Mouse (Mus musculus): ENCODE results near the gene Irf2bp1. TPM values are rescaled to one million over a fixed set of nuclear protein-coding genes. Genes with fewer than 3 reads are reported as not detected.

Gene Irf2bp1
- polyA plus RNA-seq, 1 experiment from 2014 or later: 25.7 TPM

DNA sequence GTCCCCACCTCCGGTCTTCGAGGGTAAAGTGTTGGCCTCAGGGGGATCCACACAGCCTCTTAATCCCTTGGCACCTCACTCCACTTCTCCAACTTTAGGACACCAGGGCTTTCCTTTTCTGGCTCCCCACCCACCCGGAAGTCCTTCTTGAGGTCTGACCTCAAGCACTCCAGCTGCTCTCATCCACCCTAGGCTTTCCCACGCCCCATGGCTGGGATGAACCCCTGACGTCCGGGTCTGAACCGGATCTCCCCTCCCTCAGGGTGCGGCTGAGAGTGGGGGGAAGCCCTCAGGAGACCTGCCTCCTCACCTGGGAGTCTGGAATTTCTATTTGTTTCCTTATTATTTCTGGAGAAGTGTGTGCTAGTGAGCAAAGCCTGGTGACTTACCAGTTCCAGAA is 17.2 kb downstream of the Irf2bp1 start:
- Histone ChIP-seq H3K4me1 (peaks cover 25% of the 10 kb centered on the region), H3K27ac (replicated peaks) (no peak overlapping the region), H3K4me3 (no peak overlapping the region), H3K9me3 (no peaks in the 10 kb centered on the region), H3K36me3 (replicated peaks) (no peaks in the 10 kb centered on the region), H3K27me3 (replicated peaks; ENCODE audit: low read depth, poor library complexity, severe bottlenecking) (peaks cover 41% of the 10 kb centered on the region)
- 20% methylated on average over 8 of the region's 8 CpGs for WGBS
- DNase-seq (ENCODE audit: low spot score): no peak

DNA sequence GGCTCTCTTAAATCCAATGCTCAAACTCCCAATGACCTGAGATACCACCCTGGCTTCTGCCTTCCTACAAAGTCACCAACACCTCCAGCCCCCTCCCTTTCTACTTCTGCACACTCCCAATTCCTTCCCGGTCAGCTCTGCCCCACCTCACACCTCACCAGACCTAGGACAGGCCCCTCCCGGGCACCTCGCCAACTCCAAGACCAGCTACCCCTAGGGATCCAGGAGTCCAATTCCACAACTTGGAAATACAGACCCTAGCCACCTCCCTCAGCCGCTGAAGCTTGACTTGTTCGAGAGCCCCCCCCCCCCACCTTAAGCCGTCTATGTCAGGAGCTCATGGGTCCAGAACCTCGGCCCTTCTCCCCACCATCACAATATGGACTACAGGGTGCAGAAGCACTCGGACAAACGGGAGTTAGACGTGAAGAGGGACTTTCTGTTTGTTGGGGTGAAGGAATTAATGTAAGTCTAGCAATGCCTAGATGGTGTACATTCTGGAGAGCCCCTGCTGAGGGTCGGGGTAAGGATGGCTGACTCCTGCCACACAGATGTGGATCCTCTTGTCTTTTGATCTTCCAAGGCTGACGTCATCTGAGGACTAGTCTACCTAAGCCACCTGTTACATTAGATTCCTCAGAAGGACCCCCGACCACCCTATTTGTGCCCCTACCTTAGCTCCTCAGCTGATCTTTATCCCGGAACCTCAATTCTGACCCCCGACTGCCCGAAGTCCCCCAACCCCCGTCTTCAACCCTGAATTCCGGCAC is 18.5 kb downstream of the Irf2bp1 start:
- H3K27me3 ChIP-seq (replicated peaks; ENCODE audit: low read depth, poor library complexity, severe bottlenecking): peaks cover 41% of the 10 kb centered on the region
- peaks cover 30% of the 10 kb centered on the region for H3K4me1 ChIP-seq
- H3K36me3 ChIP-seq (replicated peaks): no peaks in the 10 kb centered on the region
- no peak overlapping the region for H3K4me3 ChIP-seq
- 64% methylated on average over 18 of the region's 18 CpGs for WGBS
- H3K9me3 ChIP-seq: no peaks in the 10 kb centered on the region
- H3K27ac ChIP-seq (replicated peaks): no peak overlapping the region
- DNase-seq (ENCODE audit: low spot score): no peak

DNA sequence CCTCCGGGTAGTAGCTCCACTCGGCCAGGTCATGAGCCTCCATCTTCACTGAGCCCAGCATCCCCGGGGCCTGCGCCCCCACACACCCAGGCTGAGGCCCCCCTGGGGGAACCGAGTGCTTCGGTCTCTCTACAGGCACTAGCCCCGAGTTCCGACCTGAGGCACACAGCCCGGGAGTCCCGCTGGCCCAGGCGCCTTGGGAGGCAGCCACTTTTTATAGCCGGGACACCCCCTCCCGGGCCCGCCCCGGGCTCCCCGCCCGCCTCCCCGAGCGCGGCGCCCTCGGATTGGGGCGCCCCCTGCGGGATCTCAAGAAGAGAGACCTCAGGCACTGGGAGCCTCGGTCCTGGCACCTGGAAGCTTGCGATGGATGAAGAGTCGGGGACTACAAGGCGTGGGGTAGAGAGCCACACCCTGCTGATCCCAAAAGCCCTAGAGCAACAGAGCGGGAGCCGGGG is 19.5 kb downstream of the Irf2bp1 start, which contains the start of gene Foxa3:
Foxa3 (minus strand) TSS at position 182 of the 458 bp plus-strand sequence.
- Histone ChIP-seq H3K4me1 (peaks cover 37% of the 10 kb centered on the region), H3K27ac (replicated peaks) (peak within 1 kb of the TSS; percentile 92), H3K4me3 (peak within 1 kb of the TSS; percentile 97), H3K9me3 (no peaks in the 10 kb centered on the region), H3K36me3 (replicated peaks) (peaks cover under 1% of the 10 kb centered on the region), H3K27me3 (replicated peaks; ENCODE audit: low read depth, poor library complexity, severe bottlenecking) (peaks cover 41% of the 10 kb centered on the region)
- 4% methylated on average over 30 of the region's 30 CpGs for WGBS
- no peak for DNase-seq (ENCODE audit: low spot score)

DNA sequence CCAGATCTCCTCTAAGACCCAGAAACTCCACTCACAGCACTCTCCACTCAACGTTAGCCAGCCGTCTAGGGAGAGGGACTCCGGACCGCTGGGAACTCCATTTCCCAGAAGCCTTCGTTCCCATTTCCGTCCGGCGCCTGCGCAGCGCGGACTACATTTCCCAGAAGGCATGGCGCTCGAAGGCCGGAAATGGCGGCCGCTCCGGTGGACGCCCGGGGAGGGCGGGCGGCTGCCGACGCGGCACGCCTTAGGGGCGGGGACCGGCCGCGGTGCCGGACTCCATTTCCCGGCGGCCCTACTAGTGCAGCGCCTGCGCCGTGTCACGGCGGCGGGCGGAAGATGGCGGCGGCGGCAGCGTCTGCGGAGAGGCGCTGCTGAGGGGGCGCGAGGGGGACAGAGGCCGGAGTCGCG is 20.3 kb downstream of the Irf2bp1 start, which contains the start of gene Sympk:
Sympk (plus strand) TSS at position 282 of the 411 bp plus-strand sequence.
- H3K27me3 ChIP-seq (replicated peaks; ENCODE audit: low read depth, poor library complexity, severe bottlenecking): peaks cover 41% of the 10 kb centered on the region
- H3K27ac ChIP-seq (replicated peaks): peak within 1 kb of the TSS; percentile 92
- peak within 1 kb of the TSS; percentile 97 for H3K4me3 ChIP-seq
- peaks cover 37% of the 10 kb centered on the region for H3K4me1 ChIP-seq
- no peaks in the 10 kb centered on the region for H3K9me3 ChIP-seq
- H3K36me3 ChIP-seq (replicated peaks): peaks cover 8% of the 10 kb centered on the region
- DNase-seq (ENCODE audit: low spot score): peak; percentile 97
- WGBS: under 1% methylated on average over 50 of the region's 50 CpGs

DNA sequence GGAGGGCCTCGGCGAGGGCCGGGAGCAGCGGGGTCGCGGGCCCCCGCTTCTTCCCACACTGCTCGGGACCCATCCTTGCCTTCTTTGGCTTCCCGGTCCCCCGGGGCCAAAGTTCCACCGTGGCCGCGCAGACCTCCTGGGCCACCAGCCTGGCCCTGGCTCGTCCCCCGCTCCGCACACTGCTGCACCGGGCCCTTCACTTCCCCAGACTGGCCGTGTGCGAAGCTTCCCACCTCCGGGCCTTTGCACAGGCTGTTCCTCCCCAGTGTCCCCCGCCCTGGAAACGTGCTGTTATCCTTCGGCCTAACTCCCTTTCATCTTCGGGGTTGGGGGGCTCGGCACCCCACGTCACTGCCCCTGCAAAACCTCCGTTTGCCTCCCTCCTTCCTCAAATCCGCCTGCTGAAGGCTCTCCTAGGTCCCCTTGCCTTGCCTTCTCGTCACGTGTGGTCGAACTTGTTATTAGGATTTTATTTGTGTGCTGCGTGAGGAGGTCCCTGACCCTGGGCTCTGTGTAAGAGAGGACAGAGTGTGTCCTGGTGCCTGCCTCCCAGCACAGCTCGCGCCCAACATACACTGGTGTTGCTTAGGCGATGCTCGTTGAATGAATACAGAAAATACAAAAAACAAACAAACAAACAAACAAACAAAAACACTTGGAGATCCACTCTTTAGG is 20.9 kb downstream of the Irf2bp1 start:
- WGBS: 1% methylated on average over 36 of the region's 36 CpGs
- Histone ChIP-seq H3K4me3 (peak overlapping the region; percentile 97), H3K27me3 (replicated peaks; ENCODE audit: low read depth, poor library complexity, severe bottlenecking) (peaks cover 41% of the 10 kb centered on the region), H3K27ac (replicated peaks) (peak overlapping the region; percentile 92), H3K36me3 (replicated peaks) (peaks cover 14% of the 10 kb centered on the region), H3K4me1 (peaks cover 37% of the 10 kb centered on the region), H3K9me3 (no peaks in the 10 kb centered on the region)
- no peak for DNase-seq (ENCODE audit: low spot score)

DNA sequence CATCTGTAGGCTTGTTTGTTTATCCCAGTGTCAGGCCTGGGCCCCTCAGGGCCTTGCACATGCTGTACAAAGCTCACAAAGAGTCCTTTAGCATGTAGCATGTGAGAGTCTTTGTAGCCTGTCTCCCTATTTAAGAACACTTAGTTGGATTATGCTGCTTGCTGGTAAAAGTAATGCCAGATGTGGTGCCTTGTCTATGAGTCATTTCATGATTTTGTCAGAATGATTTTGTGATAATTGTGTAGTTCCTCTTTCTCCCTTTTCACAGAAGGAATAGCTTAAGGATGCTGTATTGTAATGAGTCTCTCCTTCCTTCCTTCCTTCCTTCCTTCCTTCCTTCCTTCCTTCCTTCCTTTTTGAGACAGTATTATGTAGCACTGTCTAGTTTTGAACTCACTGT is 24.2 kb downstream of the Irf2bp1 start:
- peaks cover 33% of the 10 kb centered on the region for H3K4me1 ChIP-seq
- H3K36me3 ChIP-seq (replicated peaks): peaks cover 47% of the 10 kb centered on the region
- H3K4me3 ChIP-seq: no peak overlapping the region
- H3K27ac ChIP-seq (replicated peaks): no peak overlapping the region
- no peak for DNase-seq (ENCODE audit: low spot score)
- H3K9me3 ChIP-seq: no peaks in the 10 kb centered on the region
- peaks cover 9% of the 10 kb centered on the region for H3K27me3 ChIP-seq (replicated peaks; ENCODE audit: low read depth, poor library complexity, severe bottlenecking)

DNA sequence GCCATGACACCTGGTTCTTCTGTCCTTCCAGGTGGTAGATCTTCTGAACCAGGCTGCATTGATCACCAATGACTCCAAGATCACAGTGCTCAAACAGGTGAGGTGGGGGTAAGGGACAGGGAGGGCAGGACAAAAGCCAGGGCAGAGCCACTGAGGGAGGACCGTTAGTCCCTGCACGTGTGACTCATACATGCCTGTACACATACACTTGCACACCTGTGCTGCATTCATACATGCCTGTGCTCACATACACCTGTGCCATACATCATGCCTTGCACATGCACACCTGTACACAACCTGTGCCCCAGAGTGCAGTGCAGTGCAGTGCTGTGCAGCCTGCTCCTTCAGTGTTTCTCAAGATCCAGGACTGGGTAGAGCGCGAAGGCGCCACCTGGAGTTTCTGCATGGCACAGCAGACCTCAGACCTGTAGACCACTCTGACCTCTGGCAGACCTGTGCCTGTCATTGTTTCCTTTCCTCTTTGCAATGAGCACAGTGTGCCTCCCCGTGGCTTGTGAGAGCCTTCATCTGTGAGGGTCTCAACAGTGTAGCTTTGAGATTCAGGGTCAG is 25.3 kb downstream of the Irf2bp1 start:
- peak; percentile 73 for DNase-seq (ENCODE audit: low spot score)
- H3K4me3 ChIP-seq: no peak overlapping the region
- H3K27me3 ChIP-seq (replicated peaks; ENCODE audit: low read depth, poor library complexity, severe bottlenecking): no peaks in the 10 kb centered on the region
- H3K36me3 ChIP-seq (replicated peaks): peaks cover 58% of the 10 kb centered on the region
- H3K27ac ChIP-seq (replicated peaks): no peak overlapping the region
- H3K4me1 ChIP-seq: peaks cover 25% of the 10 kb centered on the region
- H3K9me3 ChIP-seq: no peaks in the 10 kb centered on the region
- WGBS: 65% methylated on average over 6 of the region's 6 CpGs

DNA sequence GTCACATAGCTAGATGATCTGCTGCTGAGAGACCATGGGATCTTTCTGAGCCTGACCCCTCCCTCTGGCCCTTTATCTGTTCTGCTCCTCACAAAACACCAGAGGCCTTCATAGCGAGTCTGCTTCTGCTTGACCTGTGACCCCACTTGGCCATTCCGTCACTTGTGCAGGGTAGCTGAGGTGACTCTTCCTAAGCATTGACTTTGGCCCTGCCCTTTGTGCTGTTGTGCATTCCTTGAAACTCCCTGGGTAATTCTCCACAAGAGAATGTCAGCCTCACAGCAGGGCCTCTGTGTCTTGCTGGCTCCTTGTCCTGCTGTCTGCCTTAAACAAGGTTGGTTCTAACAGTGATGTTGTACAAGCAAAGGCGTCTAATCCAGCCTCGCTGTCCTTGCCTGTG is 27.8 kb downstream of the Irf2bp1 start:
- Histone ChIP-seq H3K4me1 (peaks cover 7% of the 10 kb centered on the region), H3K27ac (replicated peaks) (no peak overlapping the region), H3K27me3 (replicated peaks; ENCODE audit: low read depth, poor library complexity, severe bottlenecking) (no peaks in the 10 kb centered on the region), H3K36me3 (replicated peaks) (peaks cover 83% of the 10 kb centered on the region), H3K4me3 (no peak overlapping the region), H3K9me3 (no peaks in the 10 kb centered on the region)
- no peak for DNase-seq (ENCODE audit: low spot score)
- WGBS: 58% methylated on average over 4 of the region's 4 CpGs

DNA sequence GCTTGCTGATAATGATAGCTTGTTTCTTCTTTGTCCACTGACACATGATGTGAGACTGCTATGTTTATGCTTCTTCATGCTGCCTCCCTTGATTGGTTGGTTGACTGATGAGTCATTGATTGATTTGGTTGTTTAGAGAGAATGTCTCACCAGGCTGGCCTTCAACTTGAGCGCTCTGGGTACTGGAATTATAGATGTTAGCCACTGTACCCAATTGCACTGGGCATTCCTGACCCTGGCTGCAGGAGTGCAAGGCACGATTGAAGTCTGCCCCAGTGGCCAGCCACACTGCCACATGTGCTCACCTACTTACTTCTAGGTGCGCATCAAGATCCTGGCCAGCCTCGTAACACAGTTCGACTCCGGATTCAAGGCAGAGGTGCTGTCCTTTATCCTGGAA is 40.8 kb downstream of the Irf2bp1 start:
- H3K9me3 ChIP-seq: no peaks in the 10 kb centered on the region
- H3K27me3 ChIP-seq (replicated peaks; ENCODE audit: low read depth, poor library complexity, severe bottlenecking): no peaks in the 10 kb centered on the region
- H3K4me3 ChIP-seq: no peak overlapping the region
- H3K27ac ChIP-seq (replicated peaks): no peak overlapping the region
- 97% methylated on average over 6 of the region's 6 CpGs for WGBS
- no peaks in the 10 kb centered on the region for H3K4me1 ChIP-seq
- peaks cover 99% of the 10 kb centered on the region for H3K36me3 ChIP-seq (replicated peaks)
- no peak for DNase-seq (ENCODE audit: low spot score)

DNA sequence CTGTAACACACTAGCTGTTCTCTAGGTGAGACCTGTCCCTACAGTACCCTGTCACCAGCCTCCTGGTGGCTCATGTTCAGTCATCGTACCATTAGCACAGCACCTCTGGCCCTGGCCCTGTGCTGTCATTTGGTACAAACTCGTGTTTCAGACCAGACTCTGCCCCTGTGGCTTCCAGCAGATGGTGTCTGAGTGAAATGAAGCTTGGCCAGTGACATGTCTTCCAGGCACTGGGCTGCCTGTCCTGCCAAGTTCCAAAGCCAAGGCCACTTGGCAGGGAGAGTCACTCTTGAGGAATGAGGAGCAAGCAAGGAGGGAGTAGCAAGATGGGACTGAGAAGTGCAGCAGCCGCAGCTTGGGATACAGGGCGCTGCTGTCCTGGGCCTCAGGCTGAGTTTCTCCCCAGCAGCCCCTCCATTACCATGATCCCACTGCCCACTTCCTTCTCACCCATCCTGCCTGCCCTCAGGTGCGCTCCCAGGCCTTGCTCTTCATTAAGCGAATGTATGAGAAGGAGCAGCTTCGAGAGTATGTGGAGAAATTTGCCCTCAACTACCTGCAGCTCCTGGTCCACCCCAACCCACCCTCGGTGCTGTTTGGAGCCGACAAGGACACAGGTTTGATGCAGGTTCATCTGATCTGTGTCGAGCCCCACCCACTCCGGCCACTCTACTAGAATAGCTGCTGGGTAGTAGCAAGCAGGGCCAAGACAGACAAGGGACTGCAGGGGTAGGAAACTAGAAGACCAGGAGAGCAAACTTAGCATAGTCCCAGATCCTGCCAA is 42.6 kb downstream of the Irf2bp1 start:
- no peak for DNase-seq (ENCODE audit: low spot score)
- peaks cover 99% of the 10 kb centered on the region for H3K36me3 ChIP-seq (replicated peaks)
- H3K9me3 ChIP-seq: no peaks in the 10 kb centered on the region
- WGBS: 93% methylated on average over 11 of the region's 11 CpGs
- no peak overlapping the region for H3K27ac ChIP-seq (replicated peaks)
- no peaks in the 10 kb centered on the region for H3K27me3 ChIP-seq (replicated peaks; ENCODE audit: low read depth, poor library complexity, severe bottlenecking)
- no peaks in the 10 kb centered on the region for H3K4me1 ChIP-seq
- no peak overlapping the region for H3K4me3 ChIP-seq

DNA sequence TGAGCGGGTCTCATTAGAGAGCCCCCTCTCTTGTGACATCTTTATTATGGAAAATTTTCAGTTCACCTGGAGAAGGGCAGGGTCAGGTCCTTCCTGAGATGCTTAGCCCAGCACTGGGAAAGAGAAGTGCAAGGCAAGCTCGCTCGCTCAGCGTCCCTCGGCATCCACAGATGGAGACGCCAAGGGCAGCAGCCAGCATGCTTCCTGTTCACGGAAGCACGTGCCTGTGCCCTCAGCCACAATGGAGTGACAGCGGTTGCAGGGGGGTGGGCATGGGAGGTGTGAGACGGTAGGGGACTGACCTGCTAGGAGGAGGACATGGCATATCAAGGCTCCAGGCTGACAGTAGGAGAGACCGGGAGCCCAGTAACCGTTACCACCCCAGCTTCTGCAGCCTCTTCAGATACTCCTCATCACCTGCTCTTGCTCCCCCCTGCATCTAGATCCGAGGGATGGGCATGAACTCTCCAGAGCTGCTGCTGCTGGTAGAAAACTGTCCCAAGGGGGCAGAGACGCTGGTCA is 44.2 kb downstream of the Irf2bp1 start:
- no peaks in the 10 kb centered on the region for H3K4me1 ChIP-seq
- H3K4me3 ChIP-seq: no peak overlapping the region
- no peaks in the 10 kb centered on the region for H3K27me3 ChIP-seq (replicated peaks; ENCODE audit: low read depth, poor library complexity, severe bottlenecking)
- no peaks in the 10 kb centered on the region for H3K9me3 ChIP-seq
- H3K36me3 ChIP-seq (replicated peaks): peaks cover 99% of the 10 kb centered on the region
- WGBS: 88% methylated on average over 14 of the region's 14 CpGs
- H3K27ac ChIP-seq (replicated peaks): no peak overlapping the region
- no peak for DNase-seq (ENCODE audit: low spot score)

DNA sequence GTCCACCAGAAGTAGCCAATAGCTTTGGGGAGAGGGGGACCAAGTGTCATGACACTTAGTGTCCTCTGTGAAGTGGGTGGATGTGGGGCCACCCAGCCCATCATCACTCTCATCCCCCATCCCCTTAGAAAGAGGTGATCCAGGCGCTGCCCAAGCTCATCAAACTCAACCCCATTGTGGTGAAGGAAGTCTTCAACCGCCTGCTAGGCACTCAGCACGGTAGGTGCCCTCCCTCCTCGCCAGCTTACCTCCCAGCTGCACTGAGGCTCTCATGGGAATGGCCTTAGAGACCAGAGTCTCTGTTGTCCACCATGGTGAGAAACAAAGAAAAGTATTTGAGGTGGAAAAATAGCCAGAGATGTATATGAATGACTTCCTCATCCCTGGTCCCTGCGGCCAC is 45.4 kb downstream of the Irf2bp1 start:
- no peak overlapping the region for H3K4me3 ChIP-seq
- no peak overlapping the region for H3K27ac ChIP-seq (replicated peaks)
- H3K27me3 ChIP-seq (replicated peaks; ENCODE audit: low read depth, poor library complexity, severe bottlenecking): no peaks in the 10 kb centered on the region
- WGBS: 90% methylated on average over 5 of the region's 5 CpGs
- peaks cover 7% of the 10 kb centered on the region for H3K4me1 ChIP-seq
- no peak for DNase-seq (ENCODE audit: low spot score)
- peaks cover 100% of the 10 kb centered on the region for H3K36me3 ChIP-seq (replicated peaks)
- no peaks in the 10 kb centered on the region for H3K9me3 ChIP-seq
